Mouse (Mus musculus) CH12.LX (cell line): ENCODE results near the gene AB124611. TPM values are rescaled to one million over a fixed set of nuclear protein-coding genes. Genes with fewer than 3 reads are reported as not detected.

ENCODE experiments used
- DNase-seq: peaks from one replicate; pipeline ENCODE4 v3.0.0-alpha.2; 2013; ENCODE audit errors: extremely low read depth
- H3K27ac ChIP-seq: 2 replicates; pipeline ENCODE4 v1.5.1; 2012; ENCODE audit warnings: low read depth, mild to moderate bottlenecking, control low read depth, moderate library complexity; ENCODE audit not compliant: insufficient read depth
- H3K27me3 ChIP-seq: replicated peaks from 2 replicates; pipeline ENCODE3; 2012; ENCODE audit warnings: inconsistent platforms
- H3K36me3 ChIP-seq, 2 experiments: replicated peaks in 1 of 2; 2 replicates each; pipeline versions ENCODE3 to v1.6.1; 2012; ENCODE audit warnings: inconsistent platforms in 1 of 2, low read length in 1 of 2, mild to moderate bottlenecking in 1 of 2, mixed read lengths in 1 of 2, moderate library complexity in 1 of 2; ENCODE audit not compliant: control insufficient read depth in 1 of 2, insufficient read depth in 1 of 2
- H3K4me1 ChIP-seq, 2 experiments: 2 replicates each; pipeline ENCODE4 v1.6.1; 2012; ENCODE audit warnings: inconsistent platforms in 1 of 2, moderate library complexity in 1 of 2; ENCODE audit not compliant: insufficient read depth in 2 of 2, control insufficient read depth in 1 of 2
- H3K4me2 ChIP-seq: 2 replicates; pipeline ENCODE4 v1.6.1; 2012; ENCODE audit warnings: low read depth, mild to moderate bottlenecking, control low read depth; ENCODE audit not compliant: poor library complexity, insufficient read depth, severe bottlenecking
- H3K4me3 ChIP-seq, 3 experiments: fragments of 150-350 bp in 1 of 3; sonication (generic) in 1 of 3; replicated peaks in 1 of 3; 2 replicates each; pipeline versions ENCODE3 to v1.5.1; 2011 to 2012; ENCODE audit warnings: low read depth in 2 of 3, low read length in 2 of 3, mild to moderate bottlenecking in 2 of 3, moderate library complexity in 2 of 3, control low read depth in 1 of 3, improper control_type of control experiment in 1 of 3, inconsistent platforms in 1 of 3, mixed read lengths in 1 of 3; ENCODE audit not compliant: poor library complexity in 1 of 3
- H3K79me2 ChIP-seq: replicated peaks from 2 replicates; pipeline ENCODE4 v1.6.1; 2012; ENCODE audit warnings: mild to moderate bottlenecking, moderate library complexity; ENCODE audit not compliant: control insufficient read depth, poor library complexity, insufficient read depth, severe bottlenecking; ENCODE audit errors: extremely low read depth
- H3K9ac ChIP-seq: 2 replicates; pipeline ENCODE4 v1.6.1; 2012; ENCODE audit warnings: low read depth, mild to moderate bottlenecking, control low read depth, moderate library complexity; ENCODE audit not compliant: insufficient read depth
- H3K9me3 ChIP-seq: replicated peaks from 2 replicates; pipeline ENCODE3; 2012; ENCODE audit warnings: low read length, inconsistent platforms, mixed read lengths
- BHLHE40 ChIP-seq: IDR thresholded peaks from 2 replicates; pipeline ENCODE4 v1.6.1; 2011; ENCODE audit warnings: mild to moderate bottlenecking, low read depth, low read length, improper control_type of control experiment
- CHD1 ChIP-seq: IDR thresholded peaks from 2 replicates; pipeline ENCODE4 v1.6.1; 2012; ENCODE audit warnings: low read depth, low read length, improper control_type of control experiment, inconsistent platforms
- E2F4 ChIP-seq: IDR thresholded peaks from 2 replicates; pipeline ENCODE4 v1.6.1; 2011; ENCODE audit warnings: low read depth, low read length, improper control_type of control experiment; ENCODE audit not compliant: insufficient replicate concordance
- ELF1 ChIP-seq: IDR thresholded peaks from 2 replicates; pipeline ENCODE4 v1.6.1; 2014; ENCODE audit warnings: low read depth, mild to moderate bottlenecking, inconsistent platforms, low read length, improper control_type of control experiment
- ETS1 ChIP-seq: conservative IDR thresholded peaks from 2 replicates; pipeline ENCODE4 v1.6.1; 2012; ENCODE audit warnings: low read depth, mild to moderate bottlenecking, inconsistent platforms, low read length, improper control_type of control experiment, moderate library complexity
- GABPA ChIP-seq: IDR thresholded peaks from 2 replicates; pipeline ENCODE4 v1.6.1; 2012; ENCODE audit warnings: low read depth, low read length, improper control_type of control experiment, inconsistent platforms; ENCODE audit not compliant: insufficient replicate concordance
- HCFC1 ChIP-seq: IDR thresholded peaks from 2 replicates; pipeline ENCODE4 v1.6.1; 2012; ENCODE audit warnings: low read depth, mild to moderate bottlenecking, inconsistent platforms, low read length, improper control_type of control experiment
- IRF4 ChIP-seq: IDR thresholded peaks from 2 replicates; pipeline ENCODE4 v1.6.1; 2014; ENCODE audit warnings: low read depth, mild to moderate bottlenecking, inconsistent platforms, low read length, improper control_type of control experiment
- MAX ChIP-seq: IDR thresholded peaks from 2 replicates; pipeline ENCODE4 v1.6.1; 2011; ENCODE audit warnings: low read length, improper control_type of control experiment
- MEF2A ChIP-seq: IDR thresholded peaks from 2 replicates; pipeline ENCODE4 v1.6.1; 2014; ENCODE audit warnings: low read depth, mild to moderate bottlenecking, inconsistent platforms, low read length, improper control_type of control experiment, borderline replicate concordance
- MYC ChIP-seq: IDR thresholded peaks from 2 replicates; pipeline ENCODE4 v1.6.1; 2011; ENCODE audit warnings: low read depth, mild to moderate bottlenecking, improper control_type of control experiment, low read length
- NELFE ChIP-seq: IDR thresholded peaks from 2 replicates; pipeline ENCODE4 v1.6.1; 2011; ENCODE audit warnings: low read depth, low read length, improper control_type of control experiment
- NRF1 ChIP-seq: IDR thresholded peaks from 2 replicates; pipeline ENCODE4 v1.6.1; 2014; ENCODE audit warnings: low read depth, mild to moderate bottlenecking, inconsistent platforms, low read length, improper control_type of control experiment, moderate library complexity
- POLR2A ChIP-seq: IDR thresholded peaks from 2 replicates; pipeline ENCODE4 v1.6.1; 2011; ENCODE audit warnings: low read depth, mild to moderate bottlenecking, improper control_type of control experiment, low read length
- POLR2AphosphoS2 ChIP-seq: IDR thresholded peaks from 2 replicates; pipeline ENCODE4 v1.6.1; 2011; ENCODE audit warnings: low read depth, low read length, improper control_type of control experiment
- SMC3 ChIP-seq: IDR thresholded peaks from 2 replicates; pipeline ENCODE4 v1.6.1; 2011; ENCODE audit warnings: low read depth, low read length, improper control_type of control experiment
- UBTF ChIP-seq: IDR thresholded peaks from 2 replicates; pipeline ENCODE4 v1.6.1; 2012; ENCODE audit warnings: low read depth, mild to moderate bottlenecking, inconsistent platforms, low read length, improper control_type of control experiment, moderate library complexity
- USF1 ChIP-seq: IDR thresholded peaks from 2 replicates; pipeline ENCODE4 v1.6.1; 2014; ENCODE audit warnings: low read depth, mild to moderate bottlenecking, inconsistent platforms, low read length, improper control_type of control experiment
- ZMIZ1 ChIP-seq: IDR thresholded peaks from 2 replicates; pipeline ENCODE4 v1.6.1; 2012; ENCODE audit warnings: low read depth, mild to moderate bottlenecking, inconsistent platforms, low read length, improper control_type of control experiment
- ZNF384 ChIP-seq: IDR thresholded peaks from 2 replicates; pipeline ENCODE4 v1.6.1; 2012; ENCODE audit warnings: low read depth, low read length, improper control_type of control experiment, inconsistent platforms
- dilution Hi-C: fragments of 300-500 bp; cut with MboI; formaldehyde crosslinking; loops from 2 replicates; pipeline ENCODE4 v1.14.3; 2020; ENCODE audit warnings: low sequenced_read_pairs; ENCODE audit not compliant: extremely low pct_unique_long_range_greater_than_20kb, extremely low pct_ligation_motif_present
- in situ Hi-C: fragments of 300-500 bp; cut with MboI; formaldehyde crosslinking; loops from 3 replicates; pipeline ENCODE4 v1.14.3; 2019; ENCODE audit warnings: low sequenced_read_pairs, low pct_ligation_motif_present, low pct_unique_long_range_greater_than_20kb, mixed read lengths
- polyA plus RNA-seq: library from polyadenylated mRNA; unstranded; fragments of >175 nt; gene quantifications from 2 replicates; pipeline ENCODE4 v1.2.1, GENCODE M21; 2012; ENCODE audit warnings: low read depth; ENCODE audit not compliant: insufficient read length
- total RNA-seq, 2 experiments: library from RNA; depleted of rRNA; stranded (reverse); fragments of 300-350 nt in 1 of 2; fragments of >200 nt in 1 of 2; gene quantifications; 2 replicates each; pipeline ENCODE4 v1.2.3; 2012 to 2014

Gene AB124611
- total and polyA plus RNA-seq, 3 experiments = 0.89 to 2.1 (median 1.5) TPM

DNA sequence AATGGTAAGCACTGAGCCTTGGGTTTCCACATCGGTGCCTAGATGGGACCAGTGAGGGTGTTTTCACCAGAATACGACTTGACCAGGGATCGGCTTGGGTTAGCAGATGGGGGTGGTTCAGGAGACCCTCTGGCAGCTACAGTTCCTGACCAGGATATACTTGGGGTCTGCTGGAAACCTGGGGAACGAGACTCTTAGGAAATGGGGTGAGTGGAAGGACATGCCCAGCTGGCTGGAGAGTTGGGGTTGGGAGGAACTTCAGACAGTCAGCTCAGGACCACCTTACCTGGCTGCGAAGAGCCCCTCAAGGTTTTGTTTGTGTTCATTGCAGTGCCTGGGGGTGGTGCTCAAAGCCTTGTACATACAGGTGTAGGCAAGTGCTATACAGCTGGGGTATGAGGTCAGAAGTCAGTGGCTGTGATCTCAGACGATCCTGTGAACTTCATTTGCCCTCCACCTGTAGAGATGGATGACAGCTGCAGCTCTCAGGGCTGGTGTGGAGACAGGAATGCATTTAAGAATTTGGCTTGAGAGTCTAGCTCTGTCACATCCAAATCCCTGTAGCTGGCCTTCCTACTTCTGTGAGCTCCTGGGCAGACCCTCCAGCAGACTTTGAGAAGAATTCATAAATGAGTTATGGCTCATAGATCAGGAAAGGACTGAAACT is 27.8 kb downstream of the AB124611 start:
- no peaks in the 10 kb centered on the region for H3K27me3 ChIP-seq
- no peak for TF ChIP-seq ZMIZ1
- no peak for TF ChIP-seq POLR2A
- TF ChIP-seq HCFC1 = no peak
- TF ChIP-seq IRF4 = no peak
- TF ChIP-seq ZNF384 = no peak
- TF ChIP-seq MAX = no peak
- no peaks in the 10 kb centered on the region for H3K9me3 ChIP-seq
- dilution Hi-C loops (no loop called here), in situ Hi-C loops (no loop called here)
- peaks cover 24% of the 10 kb centered on the region for H3K79me2 ChIP-seq
- peaks cover 20 to 83% of the 10 kb centered on the region in 2 experiments for H3K36me3 ChIP-seq
- H3K4me3 ChIP-seq = no peak overlapping the region
- peaks cover under 1 to 23% of the 10 kb centered on the region in 2 experiments; a peak in 2 of 4 replicates for H3K4me1 ChIP-seq
- DNase-seq = no peak
- no peak overlapping the region for H3K9ac ChIP-seq
- H3K27ac ChIP-seq = no peak overlapping the region
- no peak overlapping the region for H3K4me2 ChIP-seq

DNA sequence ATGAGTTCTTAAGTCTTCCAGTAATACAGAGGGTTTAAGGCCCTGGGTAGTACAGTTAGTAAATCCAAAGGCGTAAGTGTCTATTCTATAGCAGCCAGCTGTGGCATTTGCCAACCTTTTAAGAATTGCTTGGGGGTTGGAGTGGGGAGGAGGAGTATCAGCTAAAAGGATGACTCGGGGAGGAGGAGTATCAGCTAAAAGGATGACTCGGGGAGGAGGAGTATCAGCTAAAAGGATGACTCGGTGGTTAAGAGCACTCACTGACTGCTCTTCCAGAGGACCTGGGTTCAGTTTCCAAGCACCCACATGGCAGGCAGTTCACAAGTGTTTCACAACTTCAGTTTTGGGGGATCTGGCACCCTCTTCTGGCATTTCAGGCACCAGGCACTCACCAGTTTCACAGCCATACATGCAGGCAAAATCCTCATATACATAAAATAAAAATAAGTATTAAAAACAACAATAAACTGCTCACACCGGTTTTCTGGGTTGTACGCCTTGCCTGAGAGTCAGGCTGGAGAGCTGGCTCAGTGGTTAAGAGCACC is 29.3 kb downstream of the AB124611 start:
- DNase-seq = no peak
- H3K4me2 ChIP-seq = no peak overlapping the region
- dilution Hi-C loops (no loop called here), in situ Hi-C loops (no loop called here)
- H3K4me3 ChIP-seq = no peak overlapping the region
- H3K27ac ChIP-seq = no peak overlapping the region
- H3K27me3 ChIP-seq = no peaks in the 10 kb centered on the region
- H3K9me3 ChIP-seq = no peaks in the 10 kb centered on the region
- peaks cover 0 to 14% of the 10 kb centered on the region in 2 experiments; a peak in 2 of 4 replicates for H3K4me1 ChIP-seq
- peaks cover 22% of the 10 kb centered on the region for H3K79me2 ChIP-seq
- peaks cover 24 to 81% of the 10 kb centered on the region in 2 experiments for H3K36me3 ChIP-seq
- TF ChIP-seq ZNF384 = no peak
- no peak for TF ChIP-seq IRF4
- no peak for TF ChIP-seq MEF2A
- TF ChIP-seq POLR2A = no peak
- TF ChIP-seq BHLHE40 = no peak
- TF ChIP-seq ELF1 = no peak
- no peak for TF ChIP-seq POLR2AphosphoS2
- TF ChIP-seq, all 38 proteins: peak for 0
- H3K9ac ChIP-seq = no peak overlapping the region

GRCm38 (mm10) chr9:21556996-21557395 is 31.0 kb downstream of the AB124611 start:
- no peak for TF ChIP-seq NRF1
- TF ChIP-seq MYC = no peak
- no peak for TF ChIP-seq CHD1
- no peak for TF ChIP-seq ELF1
- TF ChIP-seq NELFE = no peak
- TF ChIP-seq SMC3 = no peak
- TF ChIP-seq UBTF = no peak
- TF ChIP-seq USF1 = no peak
- no peak for TF ChIP-seq IRF4
- TF ChIP-seq E2F4 = no peak
- TF ChIP-seq BHLHE40 = no peak
- no peak for TF ChIP-seq GABPA
- no peak for TF ChIP-seq ETS1
- TF ChIP-seq POLR2A = no peak
- Histone ChIP-seq H3K9ac (no peak overlapping the region), H3K27ac (no peak overlapping the region), H3K9me3 (no peaks in the 10 kb centered on the region), H3K36me3 (peaks cover 23 to 78% of the 10 kb centered on the region in 2 experiments), H3K79me2 (peaks cover 24% of the 10 kb centered on the region), H3K4me2 (no peak overlapping the region), H3K4me1 (peaks cover 0 to 9% of the 10 kb centered on the region in 2 experiments; a peak in 2 of 4 replicates), H3K27me3 (no peaks in the 10 kb centered on the region), H3K4me3 (no peak overlapping the region)
- dilution Hi-C loops (no loop called here), in situ Hi-C loops (no loop called here)
- no peak for DNase-seq
